Mouse (Mus musculus) kidney, embryonic 16.5 days (tissue): ENCODE measurements around the gene Nod2. TPM values are rescaled to one million over a fixed set of nuclear protein-coding genes. Genes with fewer than 3 reads are reported as not detected.

Experiments used
- ATAC-seq: fragments of 200-750 bp; cut with Nextera tagmentation; 2 replicates; pipeline ENCODE4 v1.8.0; 2017; ENCODE audit warnings: moderate TSS enrichment; ENCODE audit not compliant: low FRiP score, low TSS enrichment
- H3K27ac ChIP-seq: fragments of 300-500 bp; sonication (generic); 2 replicates; pipeline ENCODE4 v1.5.1; 2014; ENCODE audit warnings: low read length
- H3K27me3 ChIP-seq: fragments of 300-500 bp; sonication (generic); 2 replicates; pipeline ENCODE4 v1.6.1; 2014; ENCODE audit warnings: low read length, control low read depth, mixed read lengths; ENCODE audit not compliant: insufficient read depth
- H3K36me3 ChIP-seq: fragments of 300-500 bp; sonication (generic); 2 replicates; pipeline ENCODE4 v1.6.1; 2014; ENCODE audit warnings: low read length, control low read depth, mixed read lengths; ENCODE audit not compliant: insufficient read depth
- H3K4me1 ChIP-seq: fragments of 300-500 bp; sonication (generic); 2 replicates; pipeline ENCODE4 v1.6.1; 2014; ENCODE audit warnings: low read length, control low read depth, mixed read lengths; ENCODE audit not compliant: insufficient read depth
- H3K4me2 ChIP-seq: fragments of 300-500 bp; sonication (generic); replicated peaks from 2 replicates; pipeline ENCODE4 v1.6.1; 2014; ENCODE audit warnings: low read depth, low read length
- H3K4me3 ChIP-seq: fragments of 300-500 bp; sonication (generic); 2 replicates; pipeline ENCODE4 v1.5.1; 2014; ENCODE audit warnings: mild to moderate bottlenecking, low read length
- H3K9ac ChIP-seq: fragments of 300-500 bp; sonication (generic); replicated peaks from 2 replicates; pipeline ENCODE4 v1.6.1; 2014; ENCODE audit warnings: low read length
- H3K9me3 ChIP-seq: fragments of 300-500 bp; sonication (generic); 2 replicates; pipeline ENCODE4 v1.6.1; 2016; ENCODE audit warnings: low read length, control low read depth
- WGBS: fragments of 180-500 bp; shearing (Covaris S2); extraction: QIAGEN DNeasy Blood & Tissue Kit; methylation state at CpG from one replicate; pipeline ENCODE4 v1.1.7; 2014; 5-methylcytosine and 5-hydroxymethylcytosine counted together
- polyA plus RNA-seq: library from polyadenylated mRNA; unstranded; fragments of >200 nt; fragmentation: Nextera tagmentation; extraction: Ambion mirVana; gene quantifications from 2 replicates; pipeline ENCODE4 v1.2.1, GENCODE M21; 2015

The Nod2 gene
- polyA plus RNA-seq, 1 experiment from 2014 or later: 0.32 TPM

GRCm38 (mm10) chr8:88618612-88619011 lies 28.5 kb upstream of the Nod2 start:
- Histone ChIP-seq H3K4me3 (no peak overlapping the region), H3K4me1 (peaks cover 12% of the 10 kb centered on the region; the same call in 1 of the 2 replicates), H3K9me3 (no peaks in the 10 kb centered on the region), H3K9ac (no peak overlapping the region), H3K27me3 (no peaks in the 10 kb centered on the region), H3K27ac (no peak overlapping the region), H3K4me2 (no peak overlapping the region), H3K36me3 (no peaks in the 10 kb centered on the region)
- no peak for ATAC-seq
- WGBS: 52% methylated on average over 5 of the region's 5 CpGs

GRCm38 (mm10) chr8:88619513-88619912 lies 27.6 kb upstream of the Nod2 start:
- Histone ChIP-seq H3K4me1 (peaks cover 12% of the 10 kb centered on the region; the same call in 1 of the 2 replicates), H3K9me3 (no peaks in the 10 kb centered on the region), H3K36me3 (no peaks in the 10 kb centered on the region), H3K27me3 (no peaks in the 10 kb centered on the region), H3K4me2 (no peak overlapping the region), H3K27ac (no peak overlapping the region), H3K9ac (no peak overlapping the region), H3K4me3 (no peak overlapping the region)
- 78% methylated on average over 3 of the region's 3 CpGs for WGBS
- no peak for ATAC-seq

GRCm38 (mm10) chr8:88620931-88621330 lies 26.2 kb upstream of the Nod2 start:
- WGBS: 37% methylated on average over 5 of the region's 5 CpGs
- H3K27ac ChIP-seq: no peak overlapping the region
- ATAC-seq: no peak
- H3K4me2 ChIP-seq: no peak overlapping the region
- H3K9me3 ChIP-seq: no peaks in the 10 kb centered on the region
- peaks cover 5% of the 10 kb centered on the region; the same call in 1 of the 2 replicates for H3K27me3 ChIP-seq
- no peaks in the 10 kb centered on the region for H3K36me3 ChIP-seq
- H3K9ac ChIP-seq: no peak overlapping the region
- peaks cover 12% of the 10 kb centered on the region; the same call in 1 of the 2 replicates for H3K4me1 ChIP-seq
- H3K4me3 ChIP-seq: no peak overlapping the region

DNA sequence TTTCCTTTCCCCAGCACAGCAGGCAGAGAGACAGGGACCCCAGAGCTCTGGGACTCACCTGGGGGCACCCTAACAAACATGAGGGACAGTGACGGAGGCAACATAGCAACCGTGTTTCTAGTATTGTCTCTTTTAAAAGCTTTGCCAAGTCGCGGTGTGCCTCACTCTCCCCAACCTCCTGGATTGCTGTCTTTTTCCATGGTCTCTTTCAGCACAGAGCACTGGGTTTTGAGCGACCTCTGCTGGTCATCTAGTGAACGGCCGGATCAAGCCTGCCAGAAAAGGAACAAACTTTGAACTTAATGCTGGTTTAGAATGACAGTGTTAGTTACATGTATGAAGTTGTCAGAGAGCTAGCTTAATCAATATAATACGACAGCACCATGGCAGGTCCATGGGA lies 25.7 kb upstream of the Nod2 start:
- H3K4me3 ChIP-seq: no peak overlapping the region
- no peak overlapping the region for H3K4me2 ChIP-seq
- peak; percentile 35; the same call in 1 of the 2 replicates for ATAC-seq
- peaks cover 8% of the 10 kb centered on the region; the same call in 1 of the 2 replicates for H3K27me3 ChIP-seq
- H3K9ac ChIP-seq: no peak overlapping the region
- WGBS: under 1% methylated on average over 8 of the region's 8 CpGs
- H3K27ac ChIP-seq: no peak overlapping the region
- H3K4me1 ChIP-seq: peaks cover 12% of the 10 kb centered on the region; the same call in 1 of the 2 replicates
- no peaks in the 10 kb centered on the region for H3K9me3 ChIP-seq
- H3K36me3 ChIP-seq: no peaks in the 10 kb centered on the region

DNA sequence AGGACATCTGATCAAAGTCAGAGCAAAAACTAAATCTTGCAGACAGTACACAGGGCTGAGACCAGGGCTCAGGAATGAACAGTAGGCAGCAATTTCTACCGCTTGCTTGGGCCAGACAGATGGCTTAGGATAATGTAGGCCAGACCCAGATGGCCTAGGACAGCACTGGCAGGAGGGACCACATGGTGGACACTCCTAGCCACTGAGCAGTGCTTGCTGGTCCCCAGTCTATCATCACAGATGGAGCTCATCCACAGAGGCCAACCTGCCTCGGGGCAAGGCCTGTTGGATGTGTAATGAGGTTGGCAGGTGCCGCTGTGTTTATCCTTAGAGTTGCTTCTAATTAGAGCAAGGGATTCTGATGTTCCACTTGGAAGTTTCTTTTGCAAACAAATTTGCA lies 23.8 kb upstream of the Nod2 start:
- H3K27ac ChIP-seq: no peak overlapping the region
- 78% methylated on average over 3 of the region's 3 CpGs for WGBS
- H3K4me1 ChIP-seq: peaks cover 16% of the 10 kb centered on the region
- ATAC-seq: no peak
- no peak overlapping the region for H3K9ac ChIP-seq
- H3K27me3 ChIP-seq: peaks cover 8% of the 10 kb centered on the region; the same call in 1 of the 2 replicates
- H3K4me3 ChIP-seq: no peak overlapping the region
- H3K36me3 ChIP-seq: no peaks in the 10 kb centered on the region
- no peaks in the 10 kb centered on the region for H3K9me3 ChIP-seq
- no peak overlapping the region for H3K4me2 ChIP-seq

DNA sequence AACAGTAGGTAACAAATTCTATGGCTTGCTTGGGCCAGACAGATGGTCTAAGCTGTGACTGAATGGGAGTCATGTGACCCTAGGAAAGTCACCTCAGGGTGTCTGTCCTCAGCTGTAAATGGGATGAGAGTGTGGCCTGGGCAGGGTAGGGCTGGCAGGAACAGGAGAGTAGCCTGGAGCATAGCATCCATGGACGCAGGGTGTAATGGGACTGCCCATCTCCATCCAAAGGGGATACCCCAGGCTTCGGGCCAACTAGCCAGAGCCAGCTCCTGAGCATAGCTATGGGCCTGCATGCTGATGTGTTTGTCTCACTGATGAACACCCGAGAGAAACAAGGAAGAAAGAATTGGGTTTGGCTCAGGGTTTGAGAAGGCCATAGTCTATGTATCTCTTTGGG lies 22.8 kb upstream of the Nod2 start:
- H3K9ac ChIP-seq: no peak overlapping the region
- WGBS: 90% methylated on average over 3 of the region's 3 CpGs
- H3K9me3 ChIP-seq: no peaks in the 10 kb centered on the region
- no peak overlapping the region for H3K4me3 ChIP-seq
- no peak overlapping the region for H3K27ac ChIP-seq
- peaks cover 14% of the 10 kb centered on the region; the same call in 1 of the 2 replicates for H3K4me1 ChIP-seq
- no peaks in the 10 kb centered on the region for H3K36me3 ChIP-seq
- H3K4me2 ChIP-seq: no peak overlapping the region
- H3K27me3 ChIP-seq: peaks cover 8% of the 10 kb centered on the region; the same call in 1 of the 2 replicates
- no peak for ATAC-seq

DNA sequence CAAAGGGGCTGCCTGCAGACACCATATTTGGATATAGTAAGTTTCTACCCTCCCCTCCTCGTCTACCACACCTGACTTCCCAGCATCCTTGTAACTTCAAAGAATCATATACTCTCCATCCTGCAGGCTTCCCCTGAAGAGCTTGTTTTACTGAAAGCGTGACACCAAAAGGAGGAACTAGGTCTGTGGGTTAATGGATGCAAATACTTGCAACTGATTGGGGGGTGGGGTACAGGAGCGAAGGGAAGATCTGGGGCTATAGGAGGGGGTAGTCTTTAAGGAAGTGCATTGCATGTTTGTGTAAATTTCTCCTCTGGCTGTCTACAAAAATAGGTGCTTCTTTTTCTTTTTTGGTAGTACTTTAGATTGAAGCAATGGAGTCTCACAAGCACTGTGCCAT lies 20.7 kb upstream of the Nod2 start:
- Histone ChIP-seq H3K4me1 (peaks cover 13% of the 10 kb centered on the region; the same call in 1 of the 2 replicates), H3K9me3 (no peaks in the 10 kb centered on the region), H3K9ac (no peak overlapping the region), H3K27ac (no peak overlapping the region), H3K4me2 (0 out of 2 replicates have a peak overlapping the region, but pooled peaks have one; percentile 89), H3K36me3 (no peaks in the 10 kb centered on the region), H3K27me3 (peaks cover 8% of the 10 kb centered on the region; the same call in 1 of the 2 replicates), H3K4me3 (no peak overlapping the region)
- 68% methylated on average over 3 of the region's 3 CpGs for WGBS
- ATAC-seq: no peak

GRCm38 (mm10) chr8:88626940-88627264 lies 20.2 kb upstream of the Nod2 start:
- H3K27me3 ChIP-seq: peaks cover 8% of the 10 kb centered on the region; the same call in 1 of the 2 replicates
- no peak overlapping the region for H3K27ac ChIP-seq
- no peak for ATAC-seq
- H3K36me3 ChIP-seq: no peaks in the 10 kb centered on the region
- H3K4me3 ChIP-seq: peak overlapping the region; percentile 55
- H3K9me3 ChIP-seq: no peaks in the 10 kb centered on the region
- peak overlapping the region; percentile 89 for H3K4me2 ChIP-seq
- 13% methylated on average over 19 of the region's 19 CpGs for WGBS
- peaks cover 13% of the 10 kb centered on the region; the same call in 1 of the 2 replicates for H3K4me1 ChIP-seq
- peak overlapping the region; percentile 81 for H3K9ac ChIP-seq

GRCm38 (mm10) chr8:88627265-88627991 lies 19.7 kb upstream of the Nod2 start:
- Histone ChIP-seq H3K4me3 (peak overlapping the region; percentile 55), H3K4me2 (peak overlapping the region; percentile 89), H3K27ac (peak overlapping the region; percentile 43; the same call in 1 of the 2 replicates), H3K36me3 (no peaks in the 10 kb centered on the region), H3K9ac (peak overlapping the region; percentile 81), H3K4me1 (peaks cover 13% of the 10 kb centered on the region; the same call in 1 of the 2 replicates), H3K27me3 (peaks cover 8% of the 10 kb centered on the region; the same call in 1 of the 2 replicates), H3K9me3 (no peaks in the 10 kb centered on the region)
- WGBS: under 1% methylated on average over 105 of the region's 105 CpGs
- peak; percentile 78 for ATAC-seq
